Mouse (Mus musculus): ENCODE results near the gene Csn3. TPM values are rescaled to one million over a fixed set of nuclear protein-coding genes. Genes with fewer than 3 reads are reported as not detected.

Csn3 gene
- polyA plus RNA-seq (2014; fragmentation: Nextera tagmentation; extraction: Ambion mirVana) = 0.16 and 0.25 TPM in 2 replicates

- no peaks in the 10 kb centered on the region for H3K27me3 ChIP-seq (replicated peaks; ENCODE audit: control insufficient read depth, insufficient read depth, low read length)
- H3K4me2 ChIP-seq = no peak within 1 kb of the TSS
- no peak for DNase-seq (ENCODE audit: low spot score)
- ATAC-seq (replicated peaks; ENCODE audit: low FRiP score) = no peak
- no peaks in the 10 kb centered on the region for H3K36me3 ChIP-seq (ENCODE audit: control insufficient read depth, insufficient read depth, low read length)
- H3K9ac ChIP-seq (ENCODE audit: low read depth, low read length) = no peak within 1 kb of the TSS
- no peak within 1 kb of the TSS for H3K27ac ChIP-seq (ENCODE audit: low read depth, low read length)
- H3K9me3 ChIP-seq (ENCODE audit: control insufficient read depth, low read length) = no peaks in the 10 kb centered on the region
- 51% methylated on average over 5 of the region's 5 CpGs for WGBS
- no peaks in the 10 kb centered on the region for H3K4me1 ChIP-seq (replicated peaks; ENCODE audit: control insufficient read depth, insufficient read depth, low read length)
- no peak within 1 kb of the TSS for H3K4me3 ChIP-seq (ENCODE audit: low read depth, low read length)
Measured at GRCm38 (mm10) chr5:87925372-87925771, at the start of gene Csn3. Gene Csn3, plus strand, starts transcription at chr5:87925579.

DNA sequence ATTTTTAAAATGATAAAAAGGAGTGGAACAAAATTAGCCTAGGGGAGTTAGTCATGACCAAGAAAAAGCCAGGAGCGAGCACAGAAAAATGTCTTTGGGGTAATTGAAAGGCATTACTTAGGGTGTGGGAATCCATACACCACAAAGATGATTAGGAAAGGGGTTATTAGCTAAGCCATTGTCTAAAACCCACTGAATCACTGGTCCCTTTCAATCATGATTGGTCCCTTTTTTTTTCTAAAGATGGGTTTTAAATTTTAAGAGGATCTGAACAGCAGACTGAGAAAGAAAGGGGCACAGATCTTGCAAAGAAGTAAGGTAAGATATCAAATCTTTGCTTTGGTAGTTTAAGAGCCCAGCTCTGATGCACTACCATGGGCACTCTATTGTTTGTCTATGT is 40.6 kb upstream of the Csn3 start, which contains the start of gene Odam:
Gene Odam, plus strand, starts transcription at position 301 of the 400 bp plus-strand sequence.
- H3K4me2 ChIP-seq = no peak within 1 kb of the TSS
- ATAC-seq (replicated peaks; ENCODE audit: low FRiP score) = no peak
- no peaks in the 10 kb centered on the region for H3K4me1 ChIP-seq (replicated peaks; ENCODE audit: control insufficient read depth, insufficient read depth, low read length)
- no peak within 1 kb of the TSS for H3K9ac ChIP-seq (ENCODE audit: low read depth, low read length)
- H3K36me3 ChIP-seq (ENCODE audit: control insufficient read depth, insufficient read depth, low read length) = no peaks in the 10 kb centered on the region
- H3K4me3 ChIP-seq (ENCODE audit: low read depth, low read length) = no peak within 1 kb of the TSS
- 86% methylated on average over 1 of the region's 1 CpGs for WGBS
- no peak for DNase-seq (ENCODE audit: low spot score)
- no peak within 1 kb of the TSS for H3K27ac ChIP-seq (ENCODE audit: low read depth, low read length)
- H3K9me3 ChIP-seq (ENCODE audit: control insufficient read depth, low read length) = no peaks in the 10 kb centered on the region
- H3K27me3 ChIP-seq (replicated peaks; ENCODE audit: control insufficient read depth, insufficient read depth, low read length) = no peaks in the 10 kb centered on the region

DNA sequence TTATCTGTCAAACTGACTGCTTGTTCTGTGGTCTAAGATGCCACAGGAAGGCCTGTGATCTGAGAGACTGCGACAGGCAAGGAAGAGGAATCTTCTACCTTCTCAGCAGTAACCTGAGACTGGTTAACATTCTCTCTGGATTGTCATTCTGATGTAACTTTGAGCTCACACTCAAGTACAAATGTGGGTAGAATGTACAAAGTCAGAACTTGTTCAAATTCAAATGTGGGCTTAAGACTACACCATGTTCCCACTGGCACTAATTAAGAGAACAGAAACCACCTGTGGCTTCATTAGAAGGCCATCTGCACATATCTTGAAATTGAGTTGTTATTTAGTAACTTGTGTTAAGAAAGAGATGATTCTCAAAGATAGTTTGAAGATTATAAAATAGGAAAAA is 6.2 kb downstream of the Csn3 start:
- H3K27ac ChIP-seq (ENCODE audit: low read depth, low read length) = no peak overlapping the region
- H3K27me3 ChIP-seq (replicated peaks; ENCODE audit: control insufficient read depth, insufficient read depth, low read length) = no peaks in the 10 kb centered on the region
- DNase-seq (ENCODE audit: low spot score) (no peak), ATAC-seq (replicated peaks; ENCODE audit: low FRiP score) (no peak)
- 66% methylated on average over 1 of the region's 1 CpGs for WGBS
- no peaks in the 10 kb centered on the region for H3K36me3 ChIP-seq (ENCODE audit: control insufficient read depth, insufficient read depth, low read length)
- no peaks in the 10 kb centered on the region for H3K4me1 ChIP-seq (replicated peaks; ENCODE audit: control insufficient read depth, insufficient read depth, low read length)
- no peak overlapping the region for H3K9ac ChIP-seq (ENCODE audit: low read depth, low read length)
- H3K4me3 ChIP-seq (ENCODE audit: low read depth, low read length) = no peak overlapping the region
- H3K9me3 ChIP-seq (ENCODE audit: control insufficient read depth, low read length) = no peaks in the 10 kb centered on the region
- no peak overlapping the region for H3K4me2 ChIP-seq

DNA sequence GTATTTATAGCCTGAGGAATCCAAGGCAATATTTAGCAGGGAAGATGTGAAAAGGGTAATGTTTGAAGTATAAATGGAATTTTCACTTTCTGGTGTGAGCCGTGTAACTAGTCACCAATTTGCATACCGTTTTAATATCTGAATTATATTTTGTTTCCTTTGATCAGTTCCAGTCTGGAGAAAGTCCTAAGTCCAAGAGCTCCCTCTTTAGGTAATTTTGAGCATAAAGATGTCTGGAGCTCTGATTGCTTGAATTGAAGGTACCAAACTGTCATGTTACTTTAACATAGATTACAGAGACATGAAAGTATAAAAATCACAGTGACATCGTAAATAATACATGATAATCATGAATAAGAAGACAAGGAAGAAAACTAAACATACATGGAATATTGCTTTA is 15.4 kb downstream of the Csn3 start:
- no peaks in the 10 kb centered on the region for H3K36me3 ChIP-seq (ENCODE audit: control insufficient read depth, insufficient read depth, low read length)
- no peak for ATAC-seq (replicated peaks; ENCODE audit: low FRiP score)
- no peak overlapping the region for H3K4me2 ChIP-seq
- H3K4me1 ChIP-seq (replicated peaks; ENCODE audit: control insufficient read depth, insufficient read depth, low read length) = no peaks in the 10 kb centered on the region
- no peak overlapping the region for H3K9ac ChIP-seq (ENCODE audit: low read depth, low read length)
- no peak for DNase-seq (ENCODE audit: low spot score)
- H3K9me3 ChIP-seq (ENCODE audit: control insufficient read depth, low read length) = no peaks in the 10 kb centered on the region
- no peak overlapping the region for H3K4me3 ChIP-seq (ENCODE audit: low read depth, low read length)
- H3K27me3 ChIP-seq (replicated peaks; ENCODE audit: control insufficient read depth, insufficient read depth, low read length) = no peaks in the 10 kb centered on the region
- 46% methylated on average over 3 of the region's 3 CpGs for WGBS
- no peak overlapping the region for H3K27ac ChIP-seq (ENCODE audit: low read depth, low read length)

DNA sequence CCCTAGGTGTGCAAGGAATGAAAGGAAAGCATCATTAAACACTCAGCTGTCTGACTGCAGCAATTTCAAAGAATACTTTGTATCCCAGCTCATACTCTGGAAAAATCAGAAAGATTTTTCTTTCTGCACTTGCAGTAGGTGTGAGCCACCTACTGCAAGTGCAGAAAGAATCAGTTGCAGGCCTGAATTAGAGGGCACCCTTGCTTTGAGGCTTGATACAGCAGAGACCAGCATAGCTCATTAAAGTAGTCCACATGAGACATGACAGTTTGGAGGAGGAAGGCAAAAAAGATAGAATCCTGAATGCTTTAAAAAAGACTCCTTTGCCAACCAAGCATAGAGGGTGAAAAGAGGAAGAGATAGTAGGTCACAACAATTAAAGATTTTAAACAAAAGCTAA is 17.1 kb downstream of the Csn3 start:
- no peaks in the 10 kb centered on the region for H3K9me3 ChIP-seq (ENCODE audit: control insufficient read depth, low read length)
- DNase-seq (ENCODE audit: low spot score) (no peak), ATAC-seq (replicated peaks; ENCODE audit: low FRiP score) (no peak)
- H3K4me3 ChIP-seq (ENCODE audit: low read depth, low read length) = no peak overlapping the region
- no peaks in the 10 kb centered on the region for H3K36me3 ChIP-seq (ENCODE audit: control insufficient read depth, insufficient read depth, low read length)
- no peak overlapping the region for H3K9ac ChIP-seq (ENCODE audit: low read depth, low read length)
- no peak overlapping the region for H3K4me2 ChIP-seq
- H3K27ac ChIP-seq (ENCODE audit: low read depth, low read length) = no peak overlapping the region
- no peaks in the 10 kb centered on the region for H3K4me1 ChIP-seq (replicated peaks; ENCODE audit: control insufficient read depth, insufficient read depth, low read length)
- H3K27me3 ChIP-seq (replicated peaks; ENCODE audit: control insufficient read depth, insufficient read depth, low read length) = no peaks in the 10 kb centered on the region

DNA sequence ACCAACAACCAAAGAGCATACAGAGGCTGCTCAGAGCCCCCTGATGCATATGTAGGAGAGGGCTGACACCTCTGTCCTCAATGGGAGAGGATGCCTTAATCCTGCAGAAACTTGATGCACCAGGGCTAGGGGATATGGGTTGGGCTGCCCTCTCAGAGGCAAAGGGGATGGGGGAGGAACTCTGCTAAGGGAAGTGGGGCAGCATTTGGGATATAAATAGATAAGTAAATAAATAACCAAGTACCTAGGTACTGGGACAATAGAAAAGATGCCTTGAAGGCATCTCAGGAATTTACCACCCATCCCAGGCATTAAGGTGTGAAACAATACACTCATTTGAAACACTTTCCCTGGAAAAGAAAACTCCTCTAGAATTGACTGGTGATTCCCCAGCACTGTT is 26.5 kb downstream of the Csn3 start:
- DNase-seq (ENCODE audit: low spot score) (no peak), ATAC-seq (replicated peaks; ENCODE audit: low FRiP score) (no peak)
- Histone ChIP-seq H3K36me3 (ENCODE audit: control insufficient read depth, insufficient read depth, low read length) (no peaks in the 10 kb centered on the region), H3K27ac (ENCODE audit: low read depth, low read length) (no peak overlapping the region), H3K4me1 (replicated peaks; ENCODE audit: control insufficient read depth, insufficient read depth, low read length) (no peaks in the 10 kb centered on the region), H3K9ac (ENCODE audit: low read depth, low read length) (no peak overlapping the region), H3K27me3 (replicated peaks; ENCODE audit: control insufficient read depth, insufficient read depth, low read length) (no peaks in the 10 kb centered on the region), H3K9me3 (ENCODE audit: control insufficient read depth, low read length) (no peaks in the 10 kb centered on the region), H3K4me2 (no peak overlapping the region), H3K4me3 (ENCODE audit: low read depth, low read length) (no peak overlapping the region)

GRCm38 (mm10) chr5:87969201-87969600 is 43.8 kb downstream of the Csn3 start, which contains the start of the genes 2310003L06Rik and Gm28434:
Gene 2310003L06Rik, plus strand, starts transcription at chr5:87969459.
Gene Gm28434, plus strand, starts transcription at chr5:87969517.
- H3K4me2 ChIP-seq = no peak within 1 kb of the TSS
- H3K9ac ChIP-seq (ENCODE audit: low read depth, low read length) = no peak within 1 kb of the TSS
- WGBS = 45% methylated on average over 2 of the region's 2 CpGs
- no peaks in the 10 kb centered on the region for H3K9me3 ChIP-seq (ENCODE audit: control insufficient read depth, low read length)
- no peak within 1 kb of the TSS for H3K4me3 ChIP-seq (ENCODE audit: low read depth, low read length)
- DNase-seq (ENCODE audit: low spot score) (no peak), ATAC-seq (replicated peaks; ENCODE audit: low FRiP score) (no peak)
- no peak within 1 kb of the TSS for H3K27ac ChIP-seq (ENCODE audit: low read depth, low read length)
- no peaks in the 10 kb centered on the region for H3K27me3 ChIP-seq (replicated peaks; ENCODE audit: control insufficient read depth, insufficient read depth, low read length)
- H3K36me3 ChIP-seq (ENCODE audit: control insufficient read depth, insufficient read depth, low read length) = no peaks in the 10 kb centered on the region
- H3K4me1 ChIP-seq (replicated peaks; ENCODE audit: control insufficient read depth, insufficient read depth, low read length) = no peaks in the 10 kb centered on the region

DNA sequence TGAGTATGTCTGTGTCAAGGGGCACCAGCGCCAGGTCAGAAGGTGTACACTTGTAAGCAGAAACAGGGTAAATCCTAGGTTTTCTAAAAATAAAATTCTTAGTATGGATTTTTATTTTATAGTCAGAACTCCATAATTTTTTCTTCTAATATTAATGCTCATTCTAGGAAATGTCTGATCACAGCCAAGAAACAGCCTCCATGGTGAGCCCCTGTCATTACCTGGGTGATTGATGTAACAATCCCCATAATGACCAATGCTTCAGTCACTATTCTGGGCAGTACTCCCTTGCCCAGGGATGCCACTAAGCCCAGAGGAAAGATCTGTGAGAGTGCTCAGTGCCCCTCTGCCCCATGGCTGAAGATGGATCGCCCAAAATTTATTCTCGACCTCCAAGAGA is 53.8 kb downstream of the Csn3 start, which contains the start of gene Cabs1:
Gene Cabs1, plus strand, starts transcription at position 301 of the 400 bp plus-strand sequence.
- H3K27ac ChIP-seq (ENCODE audit: low read depth, low read length) = no peak within 1 kb of the TSS
- no peaks in the 10 kb centered on the region for H3K27me3 ChIP-seq (replicated peaks; ENCODE audit: control insufficient read depth, insufficient read depth, low read length)
- no peak within 1 kb of the TSS for H3K9ac ChIP-seq (ENCODE audit: low read depth, low read length)
- ATAC-seq (replicated peaks; ENCODE audit: low FRiP score) (no peak), DNase-seq (ENCODE audit: low spot score) (no peak)
- H3K4me3 ChIP-seq (ENCODE audit: low read depth, low read length) = no peak within 1 kb of the TSS
- H3K4me1 ChIP-seq (replicated peaks; ENCODE audit: control insufficient read depth, insufficient read depth, low read length) = no peaks in the 10 kb centered on the region
- WGBS = 81% methylated on average over 3 of the region's 3 CpGs
- no peaks in the 10 kb centered on the region for H3K9me3 ChIP-seq (ENCODE audit: control insufficient read depth, low read length)
- H3K36me3 ChIP-seq (ENCODE audit: control insufficient read depth, insufficient read depth, low read length) = no peaks in the 10 kb centered on the region
- H3K4me2 ChIP-seq = no peak within 1 kb of the TSS

Data from liver, embryonic 11.5 days (tissue).